Mouse (Mus musculus) embryonic fibroblast, embryonic 13.5 days (primary cell): Measurements from ENCODE around the gene Scn11a.

ENCODE experiments used
- CTCF ChIP-seq: IDR thresholded peaks from 2 replicates; pipeline ENCODE4 v1.5.1; 2011; ENCODE audit warnings: mild to moderate bottlenecking, control low read depth, low read length, moderate library complexity, borderline replicate concordance; ENCODE audit not compliant: insufficient read depth
- POLR2A ChIP-seq: IDR thresholded peaks from 2 replicates; pipeline ENCODE4 v1.6.1; 2011; ENCODE audit warnings: low read depth, mild to moderate bottlenecking, control low read depth, low read length, moderate library complexity

DNA sequence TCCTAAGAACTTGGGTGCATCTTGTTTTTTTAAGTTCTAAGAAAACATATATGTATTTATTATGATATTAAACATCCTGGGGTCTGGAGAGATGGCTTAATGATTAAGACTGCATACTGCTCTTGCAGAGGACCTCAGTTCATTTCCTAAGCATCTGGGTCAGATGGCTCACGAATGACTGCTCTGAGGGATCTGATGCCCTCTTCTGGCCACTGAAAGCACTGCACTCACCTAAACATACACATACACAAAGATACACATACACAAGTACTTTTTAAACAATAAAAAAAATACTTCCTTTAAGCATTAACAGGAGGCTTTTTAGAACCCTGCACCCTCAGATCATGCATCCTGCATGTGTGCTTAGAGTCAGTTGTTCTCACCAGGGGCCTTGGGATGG, 65.8 kb downstream of the Scn11a start:
- TF ChIP-seq CTCF (no peak), POLR2A (no peak)
